Mouse (Mus musculus) intestine, embryonic 15.5 days (tissue): ENCODE results near the gene Susd6. TPM values are rescaled to one million over a fixed set of nuclear protein-coding genes. Genes with fewer than 3 reads are reported as not detected.
A peak's percentile ranks its signal among the peaks of the same experiment; 100 is the strongest.

Experiments used
- ATAC-seq: fragments of 200-750 bp; cut with Nextera tagmentation; 2 replicates; pipeline ENCODE4 v1.8.0; 2017; ENCODE audit warnings: moderate TSS enrichment, moderate library complexity
- H3K27ac ChIP-seq: fragments of 300-500 bp; sonication (generic); 2 replicates; pipeline ENCODE4 v1.5.1; 2015; ENCODE audit warnings: mild to moderate bottlenecking, inconsistent platforms
- H3K27me3 ChIP-seq: fragments of 300-500 bp; sonication (generic); replicated peaks from 2 replicates; pipeline ENCODE4 v1.6.1; 2015; ENCODE audit warnings: inconsistent platforms
- H3K36me3 ChIP-seq: fragments of 300-500 bp; sonication (generic); 2 replicates; pipeline ENCODE4 v1.6.1; 2015; ENCODE audit warnings: inconsistent platforms
- H3K4me1 ChIP-seq: fragments of 300-500 bp; sonication (generic); replicated peaks from 2 replicates; pipeline ENCODE4 v1.6.1; 2015; ENCODE audit warnings: inconsistent platforms
- H3K4me2 ChIP-seq: fragments of 300-500 bp; sonication (generic); replicated peaks from 2 replicates; pipeline ENCODE4 v1.6.1; 2015; ENCODE audit warnings: mild to moderate bottlenecking, inconsistent platforms
- H3K4me3 ChIP-seq: fragments of 300-500 bp; sonication (generic); replicated peaks from 2 replicates; pipeline ENCODE4 v1.5.1; 2015; ENCODE audit warnings: inconsistent platforms
- H3K9ac ChIP-seq: fragments of 300-500 bp; sonication (generic); 2 replicates; pipeline ENCODE4 v1.6.1; 2015; ENCODE audit warnings: inconsistent platforms
- H3K9me3 ChIP-seq: fragments of 300-500 bp; sonication (generic); 2 replicates; pipeline ENCODE4 v1.6.1; 2016; ENCODE audit warnings: inconsistent platforms
- WGBS: fragments of 180-500 bp; shearing (Covaris S2); methylation state at CpG from one replicate; pipeline ENCODE4 v1.1.7; 2015; 5-methylcytosine and 5-hydroxymethylcytosine counted together
- polyA plus RNA-seq: library from polyadenylated mRNA; unstranded; fragments of >200 nt; fragmentation: Nextera tagmentation; extraction: Ambion mirVana; gene quantifications from 2 replicates; pipeline ENCODE4 v1.2.1, GENCODE M21; 2015

Gene Susd6
- polyA plus RNA-seq, 1 experiment from 2014 or later = 18.7 TPM

DNA sequence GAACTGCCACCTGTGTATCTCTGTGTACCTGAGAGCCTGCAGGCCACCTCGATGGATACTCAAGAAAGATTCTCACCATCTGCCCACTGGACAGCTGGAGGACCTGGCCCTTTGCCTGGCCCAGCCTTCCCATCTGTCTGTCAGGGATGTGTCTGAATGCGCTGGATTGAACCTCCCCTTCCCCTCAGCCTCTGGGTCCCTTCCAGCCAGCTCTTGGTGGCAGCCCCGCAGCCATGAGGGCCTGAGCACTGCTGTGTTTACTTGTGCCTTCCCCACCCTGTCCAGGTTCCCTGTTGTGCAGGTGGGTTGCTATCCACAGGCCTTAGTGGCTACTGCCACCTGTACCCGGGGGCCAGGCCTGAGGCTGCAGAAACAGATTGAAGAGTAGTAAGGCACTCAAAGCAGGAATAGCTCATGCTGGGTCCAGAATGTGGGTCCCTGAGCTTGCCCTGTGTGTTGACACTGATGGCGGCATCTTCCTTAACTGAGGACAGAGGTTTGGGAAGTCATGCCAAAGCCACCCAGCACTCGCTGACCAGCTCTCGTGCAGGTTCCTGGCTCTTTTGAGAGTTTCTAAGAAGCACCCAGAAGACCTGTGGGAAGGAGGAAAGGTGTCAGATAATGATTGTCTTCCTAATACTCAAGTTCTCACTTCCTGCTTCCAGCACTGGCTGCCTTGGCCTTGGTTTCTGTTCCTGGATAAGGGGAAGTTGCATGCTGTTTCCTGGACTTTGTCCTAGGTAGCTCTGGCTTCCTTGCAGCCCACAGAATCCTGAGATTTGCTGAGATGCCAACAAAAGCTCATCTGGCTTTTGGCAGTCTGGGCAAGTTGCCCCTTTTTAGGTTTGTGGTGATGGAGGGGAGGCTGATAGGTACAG lies 87.1 kb downstream of the Susd6 start:
- no peak for ATAC-seq
- Histone ChIP-seq H3K9ac (no peak overlapping the region), H3K4me1 (peaks cover 10% of the 10 kb centered on the region; the same call in 1 of the 2 replicates), H3K36me3 (0 out of 2 replicates have a peak, but pooled peaks cover 12% of the 10 kb centered on the region), H3K27me3 (no peaks in the 10 kb centered on the region), H3K9me3 (no peaks in the 10 kb centered on the region), H3K27ac (no peak overlapping the region), H3K4me3 (no peak overlapping the region), H3K4me2 (no peak overlapping the region)
- WGBS = 76% methylated on average over 7 of the region's 7 CpGs

- Histone ChIP-seq H3K27ac (no peak overlapping the region), H3K9ac (no peak overlapping the region), H3K27me3 (no peaks in the 10 kb centered on the region), H3K4me3 (no peak overlapping the region), H3K36me3 (0 out of 2 replicates have a peak, but pooled peaks cover 12% of the 10 kb centered on the region), H3K4me2 (no peak overlapping the region), H3K9me3 (no peaks in the 10 kb centered on the region), H3K4me1 (peaks cover 10% of the 10 kb centered on the region; the same call in 1 of the 2 replicates)
- 91% methylated on average over 6 of the region's 6 CpGs for WGBS
- ATAC-seq = no peak
Measured at GRCm38 (mm10) chr12:80878093-80878430, 87.8 kb downstream of the Susd6 start.

- Histone ChIP-seq H3K4me2 (no peak overlapping the region), H3K27me3 (no peaks in the 10 kb centered on the region), H3K4me3 (no peak overlapping the region), H3K9me3 (no peaks in the 10 kb centered on the region), H3K27ac (peak overlapping the region; percentile 11; the same call in 1 of the 2 replicates), H3K9ac (no peak overlapping the region), H3K4me1 (peaks cover 10% of the 10 kb centered on the region; the same call in 1 of the 2 replicates), H3K36me3 (0 out of 2 replicates have a peak, but pooled peaks cover 12% of the 10 kb centered on the region)
- 67% methylated on average over 3 of the region's 3 CpGs for WGBS
- ATAC-seq = no peak
Measured at GRCm38 (mm10) chr12:80878653-80879052, 88.3 kb downstream of the Susd6 start.

GRCm38 (mm10) chr12:80879267-80879666 lies 89.0 kb downstream of the Susd6 start:
- Histone ChIP-seq H3K4me1 (peaks cover 11% of the 10 kb centered on the region; the same call in 1 of the 2 replicates), H3K27me3 (no peaks in the 10 kb centered on the region), H3K36me3 (0 out of 2 replicates have a peak, but pooled peaks cover 10% of the 10 kb centered on the region), H3K4me3 (no peak overlapping the region), H3K27ac (no peak overlapping the region), H3K9ac (no peak overlapping the region), H3K9me3 (no peaks in the 10 kb centered on the region), H3K4me2 (no peak overlapping the region)
- 53% methylated on average over 4 of the region's 4 CpGs for WGBS
- ATAC-seq = no peak

DNA sequence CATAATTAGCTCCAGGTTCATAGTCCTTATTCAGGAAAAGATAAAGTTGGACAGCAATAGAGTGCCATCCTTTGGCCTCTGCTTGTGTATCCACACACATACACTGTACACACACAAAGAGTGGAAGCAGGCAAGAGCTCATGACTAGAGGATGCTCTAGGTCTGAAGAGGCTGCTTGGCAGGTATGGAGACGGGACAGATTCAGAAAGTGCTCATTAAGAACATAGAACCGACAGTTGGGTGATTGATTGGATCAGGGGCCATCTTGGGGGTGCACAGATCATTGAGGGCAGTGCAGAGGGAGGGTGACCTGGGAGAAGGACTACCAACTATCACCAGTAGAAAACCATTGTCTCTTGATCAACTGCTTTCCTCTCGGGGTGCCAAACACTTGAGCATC lies 90.8 kb downstream of the Susd6 start:
- H3K9me3 ChIP-seq = no peaks in the 10 kb centered on the region
- no peak overlapping the region for H3K27ac ChIP-seq
- 86% methylated on average over 3 of the region's 3 CpGs for WGBS

GRCm38 (mm10) chr12:80883278-80883677 lies 93.0 kb downstream of the Susd6 start:
- Histone ChIP-seq H3K9ac (no peak overlapping the region), H3K9me3 (no peaks in the 10 kb centered on the region), H3K27me3 (no peaks in the 10 kb centered on the region), H3K36me3 (no peaks in the 10 kb centered on the region), H3K27ac (no peak overlapping the region), H3K4me2 (no peak overlapping the region), H3K4me1 (peaks cover 20% of the 10 kb centered on the region), H3K4me3 (no peak overlapping the region)
- WGBS = 92% methylated on average over 3 of the region's 3 CpGs
- ATAC-seq = no peak

More for the DNA sequence above, 90.8 kb downstream of the Susd6 start:
- Histone ChIP-seq H3K4me3 (no peak overlapping the region), H3K27me3 (no peaks in the 10 kb centered on the region), H3K9ac (no peak overlapping the region), H3K36me3 (0 out of 2 replicates have a peak, but pooled peaks cover 8% of the 10 kb centered on the region), H3K4me2 (no peak overlapping the region), H3K4me1 (peaks cover 24% of the 10 kb centered on the region)
- ATAC-seq = no peak

DNA sequence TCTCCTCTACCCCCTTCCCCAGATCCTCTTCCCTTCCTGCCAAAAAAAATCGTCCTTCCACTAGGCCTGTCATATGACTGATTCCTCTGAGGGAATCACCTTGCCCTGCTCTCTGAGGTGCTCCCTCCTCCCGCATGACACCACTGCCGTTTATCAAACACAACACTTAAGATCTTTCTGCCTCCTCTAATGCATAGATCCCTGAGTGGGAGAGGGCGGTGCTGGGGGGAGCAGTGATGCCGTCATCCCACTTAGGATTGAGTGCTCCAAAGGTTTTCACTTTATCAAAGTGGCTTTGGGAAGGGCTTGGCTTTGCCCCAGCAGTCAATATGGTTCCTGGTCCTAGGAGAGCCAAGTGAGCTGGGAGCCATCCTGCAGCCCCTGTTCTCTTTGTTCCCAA lies 93.6 kb downstream of the Susd6 start:
- no peaks in the 10 kb centered on the region for H3K9me3 ChIP-seq
- no peaks in the 10 kb centered on the region for H3K27me3 ChIP-seq
- no peak overlapping the region for H3K4me2 ChIP-seq
- ATAC-seq = no peak
- H3K27ac ChIP-seq = no peak overlapping the region
- no peaks in the 10 kb centered on the region for H3K36me3 ChIP-seq
- WGBS = 44% methylated on average over 5 of the region's 5 CpGs
- H3K9ac ChIP-seq = no peak overlapping the region
- no peak overlapping the region for H3K4me3 ChIP-seq
- peaks cover 20% of the 10 kb centered on the region for H3K4me1 ChIP-seq

DNA sequence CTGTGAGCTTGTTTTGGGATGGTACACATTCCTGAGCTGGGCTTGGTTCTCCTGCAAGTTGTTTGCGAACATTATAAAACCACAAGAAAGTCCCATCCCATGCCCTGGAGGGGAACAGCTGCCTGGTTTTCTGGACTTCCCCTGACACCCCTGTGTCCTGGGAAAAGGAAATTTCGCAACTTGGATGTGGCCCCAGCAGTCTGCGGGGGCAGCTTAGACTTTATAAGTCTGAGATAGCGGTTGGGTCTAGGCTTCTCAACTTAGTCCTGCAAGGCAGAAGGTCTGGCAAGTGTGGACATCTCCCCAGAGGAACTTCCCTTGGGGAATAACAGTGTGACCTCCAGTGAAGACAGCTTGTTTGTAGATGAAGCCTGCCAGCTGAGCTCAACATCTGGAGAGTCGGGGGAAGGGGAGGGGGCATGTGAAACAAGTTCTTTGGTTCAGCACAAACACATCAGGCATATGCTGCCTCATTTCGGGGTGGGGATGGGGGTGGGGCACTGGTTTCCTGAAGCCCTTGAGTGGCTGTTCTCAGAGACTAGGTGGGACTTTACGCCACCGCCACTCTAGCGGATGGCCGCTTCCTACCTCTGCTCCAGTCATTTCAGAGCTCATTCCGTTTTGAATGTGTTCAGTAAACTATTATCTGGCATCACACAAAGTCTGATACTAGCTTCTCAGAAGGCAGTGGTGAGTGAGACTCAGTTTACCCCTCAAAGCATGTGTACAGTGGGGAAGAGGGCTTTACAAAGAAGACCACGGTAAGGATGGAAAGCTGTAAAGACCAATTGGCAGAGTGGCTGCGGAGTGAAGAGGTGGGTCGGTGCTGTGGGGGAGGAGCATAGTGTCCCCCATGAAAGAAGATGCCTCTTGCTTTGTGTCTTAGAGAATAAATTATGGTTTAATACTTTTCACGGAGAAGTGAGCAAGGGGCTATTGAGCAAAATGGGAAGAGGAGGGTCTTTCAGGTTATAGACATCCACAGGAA lies 95.3 kb downstream of the Susd6 start:
- Histone ChIP-seq H3K4me3 (0 out of 2 replicates have a peak overlapping the region, but pooled peaks have one; percentile 7), H3K36me3 (no peaks in the 10 kb centered on the region), H3K27ac (peak overlapping the region; percentile 48), H3K9me3 (no peaks in the 10 kb centered on the region), H3K27me3 (no peaks in the 10 kb centered on the region), H3K4me1 (peaks cover 20% of the 10 kb centered on the region), H3K4me2 (peak overlapping the region; percentile 39), H3K9ac (no peak overlapping the region)
- peak; percentile 60 for ATAC-seq
- WGBS = 31% methylated on average over 15 of the region's 15 CpGs

DNA sequence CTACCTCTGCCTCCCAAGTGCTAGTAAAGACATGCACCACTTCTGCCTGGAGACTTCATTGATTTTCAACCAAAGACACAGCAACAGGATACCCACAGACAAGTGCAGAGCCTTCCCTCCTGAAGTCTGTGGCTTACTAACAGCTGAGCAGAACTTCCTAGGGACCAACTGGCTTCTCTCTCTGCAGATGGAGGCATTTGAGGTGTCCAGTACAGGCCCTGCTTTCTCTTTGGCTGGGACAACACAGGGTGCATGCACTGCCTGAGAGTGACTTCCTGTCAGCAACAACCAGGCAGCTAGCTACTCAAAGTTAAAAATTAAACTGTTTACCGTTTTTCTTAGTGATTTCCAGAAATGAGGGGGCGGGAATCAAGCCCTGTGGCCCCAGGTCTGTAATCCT lies 96.7 kb downstream of the Susd6 start:
- Histone ChIP-seq H3K4me1 (peaks cover 20% of the 10 kb centered on the region), H3K36me3 (no peaks in the 10 kb centered on the region), H3K4me2 (no peak overlapping the region), H3K4me3 (no peak overlapping the region), H3K9me3 (no peaks in the 10 kb centered on the region), H3K27me3 (no peaks in the 10 kb centered on the region), H3K27ac (no peak overlapping the region), H3K9ac (no peak overlapping the region)
- 45% methylated on average over 2 of the region's 2 CpGs for WGBS
- no peak for ATAC-seq

GRCm38 (mm10) chr12:80889331-80889730 lies 99.0 kb downstream of the Susd6 start:
- Histone ChIP-seq H3K4me1 (peaks cover 21% of the 10 kb centered on the region), H3K36me3 (no peaks in the 10 kb centered on the region), H3K27me3 (no peaks in the 10 kb centered on the region), H3K9me3 (no peaks in the 10 kb centered on the region), H3K4me3 (no peak overlapping the region), H3K9ac (no peak overlapping the region), H3K27ac (no peak overlapping the region), H3K4me2 (no peak overlapping the region)
- no peak for ATAC-seq
- WGBS = 97% methylated on average over 3 of the region's 3 CpGs

- H3K27ac ChIP-seq = no peak overlapping the region
- no peak overlapping the region for H3K4me2 ChIP-seq
- H3K9ac ChIP-seq = no peak overlapping the region
- peaks cover 8% of the 10 kb centered on the region for H3K4me1 ChIP-seq
- H3K9me3 ChIP-seq = no peaks in the 10 kb centered on the region
- no peaks in the 10 kb centered on the region for H3K27me3 ChIP-seq
- H3K4me3 ChIP-seq = no peak overlapping the region
- H3K36me3 ChIP-seq = no peaks in the 10 kb centered on the region
- 65% methylated on average over 2 of the region's 2 CpGs for WGBS
- peak; percentile 55; the same call in 1 of the 2 replicates for ATAC-seq
Measured at GRCm38 (mm10) chr12:80891074-80891473, 100.8 kb downstream of the Susd6 start.
